Mouse (Mus musculus) midbrain, postnatal 0 days (tissue): ENCODE measurements around the gene Smco2. TPM values are rescaled to one million over a fixed set of nuclear protein-coding genes. Genes with fewer than 3 reads are reported as not detected.
A peak's percentile ranks its signal among the peaks of the same experiment; 100 is the strongest.

ENCODE experiments used
- ATAC-seq: fragments of 200-750 bp; cut with Nextera tagmentation; 2 replicates; pipeline ENCODE4 v1.8.0; 2017; ENCODE audit warnings: moderate number of reproducible peaks, mild to moderate bottlenecking, moderate TSS enrichment, moderate library complexity; ENCODE audit not compliant: low FRiP score
- DNase-seq: peaks from one replicate; pipeline ENCODE4 v3.0.0-alpha.2; 2015; ENCODE audit warnings: low spot score
- H3K27ac ChIP-seq: fragments of 300-500 bp; sonication (generic); 2 replicates; pipeline ENCODE4 v1.5.1; 2014; ENCODE audit warnings: low read depth, mild to moderate bottlenecking, low read length, mixed read lengths
- H3K27me3 ChIP-seq: fragments of 300-500 bp; sonication (generic); 2 replicates; pipeline ENCODE4 v1.6.1; 2014; ENCODE audit warnings: low read length, control low read depth, mixed read lengths; ENCODE audit not compliant: insufficient read depth
- H3K36me3 ChIP-seq: fragments of 300-500 bp; sonication (generic); 2 replicates; pipeline ENCODE4 v1.6.1; 2014; ENCODE audit warnings: low read length, control low read depth, mixed read lengths; ENCODE audit not compliant: insufficient read depth
- H3K4me1 ChIP-seq: fragments of 300-500 bp; sonication (generic); 2 replicates; pipeline ENCODE4 v1.6.1; 2014; ENCODE audit warnings: mild to moderate bottlenecking, control low read depth, antibody characterized with exemption, low read length, mixed read lengths; ENCODE audit not compliant: insufficient read depth
- H3K4me2 ChIP-seq: fragments of 300-500 bp; sonication (generic); 2 replicates; pipeline ENCODE4 v1.6.1; 2014; ENCODE audit warnings: low read depth, mild to moderate bottlenecking, low read length, mixed read lengths; ENCODE audit not compliant: poor library complexity, severe bottlenecking
- H3K4me3 ChIP-seq: fragments of 300-500 bp; sonication (generic); 2 replicates; pipeline ENCODE4 v1.5.1; 2014; ENCODE audit warnings: low read depth, mild to moderate bottlenecking, low read length, moderate library complexity
- H3K9ac ChIP-seq: fragments of 300-500 bp; sonication (generic); replicated peaks from 2 replicates; pipeline ENCODE4 v1.6.1; 2014; ENCODE audit warnings: mild to moderate bottlenecking, low read length, moderate library complexity, mixed read lengths; ENCODE audit not compliant: poor library complexity, severe bottlenecking
- H3K9me3 ChIP-seq: fragments of 300-500 bp; sonication (generic); 2 replicates; pipeline ENCODE4 v1.6.1; 2016; ENCODE audit warnings: low read length, control low read depth
- CTCF ChIP-seq: IDR thresholded peaks from 2 replicates; pipeline ENCODE4 v1.5.1; 2016; ENCODE audit warnings: antibody characterized with exemption, mild to moderate bottlenecking
- WGBS: fragments of 180-500 bp; shearing (Covaris S2); extraction: QIAGEN DNeasy Blood & Tissue Kit; methylation state at CpG from one replicate; pipeline ENCODE4 v1.1.7; 2014; 5-methylcytosine and 5-hydroxymethylcytosine counted together
- polyA plus RNA-seq: library from polyadenylated mRNA; unstranded; fragments of >200 nt; fragmentation: Nextera tagmentation; extraction: Ambion mirVana; gene quantifications from 2 replicates; pipeline ENCODE4 v1.2.1, GENCODE M21; 2015
- total RNA-seq: library from RNA; depleted of rRNA; stranded (reverse); fragments of >200 nt; gene quantifications from 2 replicates; pipeline ENCODE4 v1.2.3, GENCODE M21; 2014

Smco2 gene
- total and polyA plus RNA-seq, 2 experiments from 2014 or later: not detected

DNA sequence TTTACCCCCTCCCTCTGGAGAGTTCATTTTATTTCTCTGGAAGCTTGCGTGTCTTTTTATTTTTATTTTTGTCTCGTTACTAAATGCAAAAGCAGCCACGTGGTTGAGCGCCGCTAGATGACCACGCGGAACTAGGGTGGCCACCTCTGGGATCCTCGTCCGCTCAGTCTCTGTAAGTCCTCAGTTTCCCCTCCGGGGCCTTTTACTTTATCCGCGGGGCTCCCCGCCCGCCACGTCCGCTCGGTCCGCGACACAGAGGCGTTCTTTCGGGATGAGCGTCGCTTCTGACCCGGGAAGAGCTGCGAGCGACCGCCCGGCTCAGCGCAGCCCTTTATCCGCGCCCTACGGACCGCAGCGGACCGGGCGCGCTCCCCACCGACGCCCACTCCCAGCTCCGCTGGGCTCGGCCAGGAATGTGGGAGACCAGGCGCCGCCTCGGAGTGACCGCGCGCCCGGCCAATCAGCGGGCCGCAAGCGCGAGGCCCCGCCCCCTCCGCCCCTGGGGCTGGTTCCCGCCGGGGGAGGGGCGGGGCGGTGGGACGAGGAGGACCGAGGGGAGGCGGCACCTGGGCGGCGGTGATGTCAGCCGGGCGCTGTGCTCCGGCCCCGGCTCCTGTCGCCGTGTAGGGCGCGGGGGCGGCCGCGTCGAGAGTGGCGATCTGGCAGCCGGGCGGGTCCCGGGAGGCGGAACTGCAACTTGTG, 38.2 kb downstream of the Smco2 start, which contains the start of gene Ppfibp1:
Gene Ppfibp1 (plus strand): TSS at position 530 of the 702 bp plus-strand sequence.
- Histone ChIP-seq H3K36me3 (no peaks in the 10 kb centered on the region), H3K4me2 (peak within 1 kb of the TSS; percentile 90), H3K9ac (peak within 1 kb of the TSS; percentile 72), H3K27ac (peak within 1 kb of the TSS; percentile 47; the same call in 1 of the 2 replicates), H3K4me1 (0 out of 2 replicates have a peak, but pooled peaks cover 8% of the 10 kb centered on the region), H3K27me3 (no peaks in the 10 kb centered on the region; the same call in 1 of the 2 replicates), H3K9me3 (no peaks in the 10 kb centered on the region), H3K4me3 (peak within 1 kb of the TSS; percentile 84)
- WGBS: 0% methylated on average over 53 of the region's 80 CpGs
- ATAC-seq (peak; percentile 92), DNase-seq (peak; percentile 89)
- TF ChIP-seq CTCF: no peak

DNA sequence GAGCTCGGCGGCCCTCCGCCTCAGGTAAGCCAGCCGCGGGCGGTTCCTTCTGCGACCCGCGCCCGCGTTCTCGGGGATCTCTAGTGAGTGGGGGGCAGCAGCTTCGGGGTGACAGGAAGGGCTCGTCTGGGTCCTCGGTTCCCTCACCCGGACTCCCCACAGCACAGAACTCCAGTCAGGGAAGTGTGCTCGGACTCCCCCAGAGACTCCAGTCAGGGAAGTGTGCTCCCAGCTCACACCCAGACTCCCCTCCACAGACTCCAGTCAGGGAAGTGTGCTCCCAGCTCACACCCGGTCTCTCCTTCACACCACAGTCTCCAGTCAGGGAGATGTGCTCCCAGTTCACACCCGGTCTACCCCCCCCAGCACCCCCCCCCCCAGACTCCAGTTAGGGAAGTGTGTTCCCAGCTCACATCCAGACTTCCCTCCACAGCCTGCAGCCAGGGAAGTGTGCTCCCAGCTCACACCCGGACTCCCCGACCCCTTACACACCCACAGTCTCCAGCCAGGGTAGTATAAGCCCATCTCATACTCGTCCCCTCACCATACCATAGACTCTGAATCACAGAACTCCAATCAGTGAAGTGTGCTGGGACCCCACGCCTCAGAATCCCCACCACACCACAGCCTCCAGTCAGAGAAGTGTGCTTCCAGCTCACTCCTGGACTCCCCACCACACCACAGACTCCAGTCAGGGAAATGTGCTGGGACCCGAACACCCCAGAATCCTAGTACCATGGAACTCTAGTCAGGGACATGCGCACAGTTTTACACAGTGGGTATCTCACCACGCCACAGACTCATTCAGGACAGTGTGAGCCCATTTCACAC, 39.0 kb downstream of the Smco2 start:
- Histone ChIP-seq H3K27ac (no peak overlapping the region), H3K9ac (peak overlapping the region; percentile 72), H3K4me2 (peak overlapping the region; percentile 90), H3K36me3 (no peaks in the 10 kb centered on the region), H3K9me3 (no peaks in the 10 kb centered on the region), H3K4me1 (0 out of 2 replicates have a peak, but pooled peaks cover 8% of the 10 kb centered on the region), H3K27me3 (no peaks in the 10 kb centered on the region; the same call in 1 of the 2 replicates), H3K4me3 (peak overlapping the region; percentile 84)
- no peak for TF ChIP-seq CTCF
- 8% methylated on average over 26 of the region's 26 CpGs for WGBS
- DNase-seq: no peak
- peak; percentile 62 for ATAC-seq

DNA sequence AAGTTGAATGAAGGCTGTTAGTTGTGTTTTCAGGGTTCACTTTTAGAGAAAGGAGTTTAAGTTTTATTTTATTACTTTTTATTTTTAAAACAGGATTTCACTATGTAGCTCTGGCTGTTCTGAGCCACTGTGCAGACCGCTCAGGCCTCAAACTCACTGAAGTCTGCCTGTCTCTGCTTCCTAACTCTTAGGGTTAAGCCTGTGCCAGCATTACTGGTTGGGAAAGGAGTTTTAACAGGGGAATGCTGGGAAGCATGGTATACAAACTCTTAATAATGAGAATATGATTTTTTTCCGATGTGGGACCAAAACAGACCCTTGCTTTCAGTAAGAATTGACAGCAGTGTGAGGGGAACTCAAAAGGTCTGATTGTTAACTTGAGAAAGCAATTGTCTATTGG, 40.3 kb downstream of the Smco2 start:
- no peak for DNase-seq
- WGBS: 58% methylated on average over 2 of the region's 2 CpGs
- Histone ChIP-seq H3K4me2 (0 out of 2 replicates have a peak overlapping the region, but pooled peaks have one; percentile 32), H3K9ac (no peak overlapping the region), H3K9me3 (no peaks in the 10 kb centered on the region), H3K27ac (no peak overlapping the region), H3K36me3 (no peaks in the 10 kb centered on the region), H3K27me3 (no peaks in the 10 kb centered on the region; the same call in 1 of the 2 replicates), H3K4me1 (0 out of 2 replicates have a peak, but pooled peaks cover 8% of the 10 kb centered on the region), H3K4me3 (no peak overlapping the region)
- ATAC-seq: no peak
- TF ChIP-seq CTCF: no peak

DNA sequence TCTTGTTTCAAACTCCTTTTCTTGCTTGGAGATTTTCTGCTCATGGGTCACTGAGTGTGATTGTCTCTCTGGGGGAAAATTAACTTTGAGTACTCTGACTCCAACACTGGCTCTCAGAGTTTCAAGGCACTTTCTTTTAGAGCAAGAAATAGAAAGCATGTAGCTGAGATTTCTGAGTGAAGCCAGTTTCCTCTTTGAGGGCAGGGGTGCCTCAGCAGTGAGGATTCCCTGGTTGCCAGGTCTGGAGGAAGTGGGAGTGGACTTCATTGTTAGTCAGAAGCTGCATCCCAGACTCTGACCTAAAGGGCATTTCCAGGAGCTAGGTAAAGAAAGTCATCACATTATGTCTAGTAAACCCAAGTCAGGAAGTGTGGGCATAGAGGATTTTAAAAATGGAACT, 40.7 kb downstream of the Smco2 start:
- no peaks in the 10 kb centered on the region for H3K9me3 ChIP-seq
- no peak overlapping the region for H3K9ac ChIP-seq
- H3K4me2 ChIP-seq: peak overlapping the region; percentile 32
- H3K4me1 ChIP-seq: 0 out of 2 replicates have a peak, but pooled peaks cover 8% of the 10 kb centered on the region
- no peak for ATAC-seq
- H3K36me3 ChIP-seq: no peaks in the 10 kb centered on the region
- DNase-seq: no peak
- H3K27ac ChIP-seq: no peak overlapping the region
- H3K4me3 ChIP-seq: no peak overlapping the region
- no peak for TF ChIP-seq CTCF
- H3K27me3 ChIP-seq: no peaks in the 10 kb centered on the region; the same call in 1 of the 2 replicates

DNA sequence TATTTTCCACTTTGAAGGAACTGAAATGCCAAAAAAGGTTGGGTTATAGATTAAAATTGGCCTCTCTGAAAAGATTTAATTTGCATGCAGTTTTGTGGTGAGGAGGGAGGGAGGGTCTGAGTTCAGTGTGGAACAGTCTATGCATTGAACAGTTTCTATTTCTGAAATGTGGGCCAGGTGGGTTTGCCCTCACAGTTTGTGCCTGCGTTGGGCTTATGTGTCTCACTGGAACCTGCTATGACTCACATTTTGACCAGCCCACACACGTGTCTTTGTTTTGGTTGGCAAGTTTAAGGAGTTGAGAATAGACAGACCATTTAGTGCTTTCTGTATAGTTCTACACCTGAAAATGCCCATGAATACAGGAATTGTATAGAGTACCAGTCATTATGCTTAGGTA, 44.0 kb downstream of the Smco2 start:
- Histone ChIP-seq H3K9ac (no peak overlapping the region), H3K4me3 (no peak overlapping the region), H3K9me3 (no peaks in the 10 kb centered on the region), H3K36me3 (no peaks in the 10 kb centered on the region), H3K27me3 (no peaks in the 10 kb centered on the region; the same call in 1 of the 2 replicates), H3K4me1 (0 out of 2 replicates have a peak, but pooled peaks cover 4% of the 10 kb centered on the region), H3K4me2 (no peak overlapping the region), H3K27ac (no peak overlapping the region)
- ATAC-seq: no peak
- 82% methylated on average over 2 of the region's 2 CpGs for WGBS
- TF ChIP-seq CTCF: no peak
- no peak for DNase-seq
